Mouse (Mus musculus) limb, embryonic 13.5 days (tissue): Measurements from ENCODE around the gene Nt5c2. TPM values are rescaled to one million over a fixed set of nuclear protein-coding genes. Genes with fewer than 3 reads are reported as not detected.

Source experiments
- ATAC-seq: fragments of 200-750 bp; cut with Nextera tagmentation; 2 replicates; pipeline ENCODE4 v1.8.0; 2017; ENCODE audit warnings: low read depth, moderate number of reproducible peaks, moderate TSS enrichment; ENCODE audit not compliant: low FRiP score
- H3K27ac ChIP-seq: fragments of 300-500 bp; sonication (generic); 2 replicates; pipeline ENCODE4 v1.5.1; 2015; ENCODE audit warnings: inconsistent platforms, mild to moderate bottlenecking, moderate library complexity
- H3K27me3 ChIP-seq: fragments of 300-500 bp; sonication (generic); 2 replicates; pipeline ENCODE4 v1.6.1; 2015; ENCODE audit warnings: mild to moderate bottlenecking, inconsistent platforms
- H3K36me3 ChIP-seq: fragments of 300-500 bp; sonication (generic); 2 replicates; pipeline ENCODE4 v1.6.1; 2015; ENCODE audit warnings: inconsistent platforms, mild to moderate bottlenecking, moderate library complexity
- H3K4me1 ChIP-seq: fragments of 300-500 bp; sonication (generic); 2 replicates; pipeline ENCODE4 v1.6.1; 2015; ENCODE audit warnings: inconsistent platforms
- H3K4me2 ChIP-seq: fragments of 300-500 bp; sonication (generic); replicated peaks from 2 replicates; pipeline ENCODE4 v1.6.1; 2015; ENCODE audit warnings: inconsistent platforms, mild to moderate bottlenecking, moderate library complexity
- H3K4me3 ChIP-seq: fragments of 300-500 bp; sonication (generic); 2 replicates; pipeline ENCODE4 v1.5.1; 2015; ENCODE audit warnings: moderate library complexity, mild to moderate bottlenecking, inconsistent platforms
- H3K9ac ChIP-seq: fragments of 300-500 bp; sonication (generic); 2 replicates; pipeline ENCODE4 v1.6.1; 2015; ENCODE audit warnings: mild to moderate bottlenecking, inconsistent platforms
- H3K9me3 ChIP-seq: fragments of 300-500 bp; sonication (generic); 2 replicates; pipeline ENCODE4 v1.6.1; 2016; ENCODE audit warnings: inconsistent platforms
- WGBS: fragments of 180-500 bp; shearing (Covaris S2); methylation state at CpG from one replicate; pipeline ENCODE4 v1.1.7; 2015; 5-methylcytosine and 5-hydroxymethylcytosine counted together
- polyA plus RNA-seq: library from polyadenylated mRNA; unstranded; fragments of >200 nt; fragmentation: Nextera tagmentation; extraction: Ambion mirVana; gene quantifications from 2 replicates; pipeline ENCODE4 v1.2.1, GENCODE M21; 2015

The Nt5c2 gene
- polyA plus RNA-seq, 1 experiment from 2014 or later: 86.8 TPM

GRCm38 (mm10) chr19:46932608-46933007, 82.3 kb downstream of the Nt5c2 start:
- no peak overlapping the region for H3K9ac ChIP-seq
- WGBS: 87% methylated on average over 5 of the region's 5 CpGs
- no peaks in the 10 kb centered on the region for H3K36me3 ChIP-seq
- no peak overlapping the region for H3K4me3 ChIP-seq
- H3K27ac ChIP-seq: no peak overlapping the region
- no peak for ATAC-seq
- H3K27me3 ChIP-seq: no peaks in the 10 kb centered on the region
- H3K4me2 ChIP-seq: no peak overlapping the region
- no peaks in the 10 kb centered on the region for H3K9me3 ChIP-seq
- H3K4me1 ChIP-seq: peaks cover 19% of the 10 kb centered on the region

GRCm38 (mm10) chr19:46930026-46930425, 84.9 kb downstream of the Nt5c2 start:
- WGBS: 47% methylated on average over 5 of the region's 5 CpGs

GRCm38 (mm10) chr19:46929044-46929587, 85.8 kb downstream of the Nt5c2 start:
- Histone ChIP-seq H3K4me1 (peaks cover 22% of the 10 kb centered on the region), H3K27ac (peak overlapping the region; percentile 28; the same call in 1 of the 2 replicates), H3K36me3 (no peaks in the 10 kb centered on the region), H3K9ac (no peak overlapping the region), H3K4me2 (peak overlapping the region; percentile 16; the same call in 1 of the 2 replicates), H3K27me3 (no peaks in the 10 kb centered on the region), H3K4me3 (no peak overlapping the region), H3K9me3 (no peaks in the 10 kb centered on the region)
- WGBS: 32% methylated on average over 6 of the region's 6 CpGs
- peak; percentile 59; the same call in 1 of the 2 replicates for ATAC-seq

More at GRCm38 (mm10) chr19:46930026-46930425, 84.9 kb downstream of the Nt5c2 start:
- ATAC-seq: no peak
- Histone ChIP-seq H3K4me1 (peaks cover 22% of the 10 kb centered on the region), H3K4me3 (no peak overlapping the region), H3K36me3 (no peaks in the 10 kb centered on the region), H3K9me3 (no peaks in the 10 kb centered on the region), H3K27me3 (no peaks in the 10 kb centered on the region), H3K27ac (no peak overlapping the region), H3K4me2 (no peak overlapping the region), H3K9ac (no peak overlapping the region)

GRCm38 (mm10) chr19:46928136-46928535, 86.8 kb downstream of the Nt5c2 start:
- Histone ChIP-seq H3K9me3 (no peaks in the 10 kb centered on the region), H3K27me3 (no peaks in the 10 kb centered on the region), H3K4me1 (peaks cover 22% of the 10 kb centered on the region), H3K4me3 (no peak overlapping the region), H3K9ac (no peak overlapping the region), H3K4me2 (no peak overlapping the region), H3K36me3 (peaks cover 5% of the 10 kb centered on the region; the same call in 1 of the 2 replicates), H3K27ac (no peak overlapping the region)
- no peak for ATAC-seq
- WGBS: 71% methylated on average over 4 of the region's 4 CpGs

GRCm38 (mm10) chr19:46926951-46927350, 88.0 kb downstream of the Nt5c2 start:
- Histone ChIP-seq H3K4me1 (peaks cover 22% of the 10 kb centered on the region), H3K9me3 (no peaks in the 10 kb centered on the region), H3K36me3 (peaks cover 8% of the 10 kb centered on the region; the same call in 1 of the 2 replicates), H3K9ac (no peak overlapping the region), H3K4me3 (no peak overlapping the region), H3K27me3 (no peaks in the 10 kb centered on the region), H3K4me2 (no peak overlapping the region), H3K27ac (no peak overlapping the region)
- no peak for ATAC-seq
- 46% methylated on average over 5 of the region's 5 CpGs for WGBS

- Histone ChIP-seq H3K4me1 (peaks cover 22% of the 10 kb centered on the region), H3K9ac (no peak overlapping the region), H3K4me2 (no peak overlapping the region), H3K27me3 (no peaks in the 10 kb centered on the region), H3K27ac (no peak overlapping the region; the same call in 1 of the 2 replicates), H3K36me3 (peaks cover 8% of the 10 kb centered on the region; the same call in 1 of the 2 replicates), H3K9me3 (no peaks in the 10 kb centered on the region), H3K4me3 (no peak overlapping the region)
- WGBS: 62% methylated on average over 4 of the region's 4 CpGs
- no peak for ATAC-seq
Observed at GRCm38 (mm10) chr19:46926357-46926756, 88.6 kb downstream of the Nt5c2 start.

GRCm38 (mm10) chr19:46920571-46920970, 94.4 kb downstream of the Nt5c2 start:
- no peak for ATAC-seq
- H3K27me3 ChIP-seq: no peaks in the 10 kb centered on the region
- H3K9ac ChIP-seq: no peak overlapping the region
- no peak overlapping the region for H3K4me2 ChIP-seq
- WGBS: 81% methylated on average over 6 of the region's 6 CpGs
- no peaks in the 10 kb centered on the region for H3K9me3 ChIP-seq
- H3K36me3 ChIP-seq: peaks cover 13% of the 10 kb centered on the region; the same call in 1 of the 2 replicates
- 0 out of 2 replicates have a peak, but pooled peaks cover 3% of the 10 kb centered on the region for H3K4me1 ChIP-seq
- no peak overlapping the region for H3K4me3 ChIP-seq
- no peak overlapping the region for H3K27ac ChIP-seq

- H3K9ac ChIP-seq: no peak overlapping the region
- no peak overlapping the region for H3K27ac ChIP-seq
- no peaks in the 10 kb centered on the region for H3K9me3 ChIP-seq
- no peak for ATAC-seq
- 0 out of 2 replicates have a peak, but pooled peaks cover 8% of the 10 kb centered on the region for H3K4me1 ChIP-seq
- no peaks in the 10 kb centered on the region for H3K27me3 ChIP-seq
- no peak overlapping the region for H3K4me3 ChIP-seq
- no peak overlapping the region for H3K4me2 ChIP-seq
- WGBS: 69% methylated on average over 9 of the region's 9 CpGs
- H3K36me3 ChIP-seq: peaks cover 7% of the 10 kb centered on the region; the same call in 1 of the 2 replicates
Observed at GRCm38 (mm10) chr19:46915406-46916080, 99.4 kb downstream of the Nt5c2 start.

- 92% methylated on average over 11 of the region's 11 CpGs for WGBS
- Histone ChIP-seq H3K4me3 (no peak overlapping the region), H3K27ac (no peak overlapping the region), H3K9ac (no peak overlapping the region), H3K4me2 (no peak overlapping the region), H3K9me3 (no peaks in the 10 kb centered on the region), H3K4me1 (peaks cover 20% of the 10 kb centered on the region), H3K27me3 (no peaks in the 10 kb centered on the region), H3K36me3 (peaks cover 5% of the 10 kb centered on the region; the same call in 1 of the 2 replicates)
- ATAC-seq: no peak
Observed at GRCm38 (mm10) chr19:46913626-46914025, 101.3 kb downstream of the Nt5c2 start.

GRCm38 (mm10) chr19:46911492-46911891, 103.5 kb downstream of the Nt5c2 start:
- Histone ChIP-seq H3K4me2 (no peak overlapping the region), H3K4me1 (peaks cover 21% of the 10 kb centered on the region)
- no peak for ATAC-seq

GRCm38 (mm10) chr19:46908977-46909376, 106.0 kb downstream of the Nt5c2 start:
- Histone ChIP-seq H3K4me1 (peaks cover 17% of the 10 kb centered on the region), H3K27me3 (no peaks in the 10 kb centered on the region), H3K4me2 (no peak overlapping the region), H3K9me3 (no peaks in the 10 kb centered on the region), H3K36me3 (peaks cover 13% of the 10 kb centered on the region), H3K4me3 (no peak overlapping the region), H3K27ac (0 out of 2 replicates have a peak overlapping the region, but pooled peaks have one; percentile 22), H3K9ac (no peak overlapping the region)
- WGBS: 52% methylated on average over 4 of the region's 4 CpGs
- no peak for ATAC-seq

More at GRCm38 (mm10) chr19:46911492-46911891, 103.5 kb downstream of the Nt5c2 start:
- no peak overlapping the region for H3K9ac ChIP-seq
- H3K27me3 ChIP-seq: no peaks in the 10 kb centered on the region
- H3K27ac ChIP-seq: no peak overlapping the region
- 89% methylated on average over 3 of the region's 3 CpGs for WGBS
- H3K36me3 ChIP-seq: peaks cover 5% of the 10 kb centered on the region; the same call in 1 of the 2 replicates
- no peak overlapping the region for H3K4me3 ChIP-seq
- H3K9me3 ChIP-seq: no peaks in the 10 kb centered on the region

- no peak overlapping the region for H3K4me3 ChIP-seq
- no peaks in the 10 kb centered on the region for H3K9me3 ChIP-seq
- H3K4me2 ChIP-seq: no peak overlapping the region
- no peak overlapping the region for H3K27ac ChIP-seq
- ATAC-seq: no peak
- H3K9ac ChIP-seq: no peak overlapping the region
- WGBS: 85% methylated on average over 5 of the region's 5 CpGs
- H3K36me3 ChIP-seq: peaks cover 20% of the 10 kb centered on the region
- H3K27me3 ChIP-seq: no peaks in the 10 kb centered on the region
- H3K4me1 ChIP-seq: peaks cover 17% of the 10 kb centered on the region
Observed at GRCm38 (mm10) chr19:46908207-46908606, 106.7 kb downstream of the Nt5c2 start.
